Mouse (Mus musculus): ENCODE measurements around the gene Gja5.

DNA sequence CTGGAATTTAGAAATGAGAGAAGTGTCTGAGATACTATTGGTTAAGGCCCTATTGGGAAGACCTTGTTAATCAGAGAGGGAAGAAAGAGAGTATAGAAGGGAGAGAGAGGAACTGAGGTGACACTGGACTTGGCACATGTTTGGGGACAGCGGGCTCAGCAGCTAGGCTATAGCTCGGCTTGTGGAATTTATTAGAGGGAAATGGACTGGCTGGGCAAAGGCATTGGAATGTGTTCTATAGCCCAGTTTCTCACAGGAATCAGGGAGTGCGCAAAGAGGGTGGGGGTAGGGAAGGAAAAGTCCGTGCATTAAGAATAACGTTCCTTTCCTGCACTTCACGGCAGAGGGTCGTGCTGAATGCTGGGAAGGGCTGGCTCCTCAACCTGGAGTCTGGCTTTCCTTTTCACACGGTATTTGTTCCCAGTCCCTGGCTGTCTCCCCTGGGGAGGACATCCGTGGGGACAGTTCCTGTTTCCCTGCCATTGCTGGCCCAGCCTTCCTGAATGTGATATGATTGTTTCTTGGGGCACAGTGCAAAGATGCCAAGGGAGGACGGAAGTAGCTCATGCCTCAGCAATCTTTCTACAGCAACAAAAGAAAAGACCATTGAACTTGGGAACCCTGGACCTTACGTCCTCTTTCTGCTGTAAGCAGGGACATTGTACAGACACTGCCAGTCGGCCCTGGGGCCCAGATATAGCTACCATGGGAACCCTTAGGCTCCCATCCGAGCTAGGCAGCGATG, 49.2 kb downstream of the Gja5 start:
- TF ChIP-seq CTCF (IDR thresholded peaks at IDR 0.05; ENCODE audit: low read depth, low read length) (no peak), POLR2A (IDR thresholded peaks at IDR 0.05; ENCODE audit: extremely low read depth, insufficient read depth, low read length) (no peak)

All from liver, adult 2 months (tissue).